25 mouse cellular contexts compared by ENCODE assay signal in the genomic region with DNA sequence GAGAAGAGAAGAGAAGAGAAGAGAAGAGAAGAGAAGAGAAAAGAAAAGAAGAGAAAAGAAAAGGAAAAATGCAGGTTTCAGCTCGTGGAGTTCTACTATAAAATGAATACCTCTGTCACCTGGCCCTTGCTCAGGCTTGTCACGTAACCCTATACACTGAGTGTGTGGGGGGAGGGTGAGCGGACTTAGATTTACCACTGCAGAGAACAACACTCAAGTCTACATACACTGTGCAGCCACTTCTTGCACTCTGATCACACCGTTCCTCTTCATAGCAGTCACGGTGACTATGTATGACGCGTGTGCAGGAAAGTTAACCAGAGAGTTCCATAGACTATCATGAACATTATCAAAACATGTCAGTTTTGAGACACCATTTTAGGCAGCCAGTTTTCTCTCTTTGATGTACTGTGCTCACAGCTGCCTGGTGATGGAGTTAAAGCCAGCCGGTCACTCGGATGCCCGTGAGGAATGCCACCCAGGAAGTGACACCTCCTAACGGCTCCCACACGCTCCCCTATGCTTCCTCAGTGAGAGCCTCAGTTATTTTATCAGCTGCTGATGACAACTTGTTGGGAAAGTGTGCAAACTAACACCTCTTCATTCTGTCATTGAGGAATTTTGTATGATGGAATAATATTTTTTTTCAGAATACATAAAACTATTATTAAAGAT.
DNase-seq lines count a peak whose midpoint lies in the region; ATAC-seq and TF ChIP-seq lines count a peak whose summit lies in the region.
"Had no signal": no experiment of that assay in that cellular context is flagged by ENCODE, and none has a peak within 500 bp of the region (broad histone marks: within the 10 kb centered on the region; RNA-seq: fewer than 3 reads in every experiment).

No protein-coding gene starts in this region.

- H3K9ac ChIP-seq in heart, embryonic 13.5 days: no peak overlapping the region
- no peak overlapping the region for H3K9ac ChIP-seq in heart, adult 2 months (ENCODE audit: low read depth, low read length)
- no peak overlapping the region for H3K9ac ChIP-seq in lung, embryonic 14.5 days
- no peak overlapping the region for H3K9ac ChIP-seq in embryonic facial prominence, embryonic 14.5 days (ENCODE audit: low read depth, low read length)
- H3K9ac ChIP-seq: intestine, embryonic 15.5 days; midbrain, embryonic 15.5 days; neural tube, embryonic 13.5 days had no signal

- H3K9me3 ChIP-seq in heart, embryonic 13.5 days: no peaks in the 10 kb centered on the region
- H3K9me3 ChIP-seq in lung, embryonic 14.5 days (ENCODE audit: low read depth, low read length): no peaks in the 10 kb centered on the region
- H3K9me3 ChIP-seq in embryonic facial prominence, embryonic 14.5 days (ENCODE audit: control insufficient read depth, low read length): no peaks in the 10 kb centered on the region
- H3K9me3 ChIP-seq in limb, embryonic 10.5 days (replicated peaks): no peaks in the 10 kb centered on the region
- H3K9me3 ChIP-seq: hindbrain, embryonic 10.5 days; intestine, embryonic 15.5 days; midbrain, embryonic 15.5 days; neural tube, embryonic 13.5 days had no signal

- H3K4me2 ChIP-seq in heart, embryonic 13.5 days: no peak overlapping the region
- no peak overlapping the region for H3K4me2 ChIP-seq in lung, embryonic 14.5 days
- no peak overlapping the region for H3K4me2 ChIP-seq in embryonic facial prominence, embryonic 14.5 days (ENCODE audit: low read depth, low read length)
- H3K4me2 ChIP-seq: intestine, embryonic 15.5 days; midbrain, embryonic 15.5 days; neural tube, embryonic 13.5 days had no signal

- H3K27ac ChIP-seq in heart, embryonic 13.5 days (replicated peaks): peak overlapping the region; percentile 53
- H3K27ac ChIP-seq in heart, adult 2 months: no peak overlapping the region
- no peak overlapping the region for H3K27ac ChIP-seq in lung, embryonic 14.5 days (ENCODE audit: low read depth)
- H3K27ac ChIP-seq in embryonic facial prominence, embryonic 14.5 days (replicated peaks; ENCODE audit: low read depth, low read length): no peak overlapping the region
- H3K27ac ChIP-seq in limb, embryonic 10.5 days: no peak overlapping the region
- H3K27ac ChIP-seq: hindbrain, embryonic 10.5 days; intestine, embryonic 15.5 days; left cerebral cortex, adult 2 months; midbrain, embryonic 15.5 days; neural tube, embryonic 13.5 days had no signal

- peaks cover 25% of the 10 kb centered on the region for H3K36me3 ChIP-seq in heart, embryonic 13.5 days
- H3K36me3 ChIP-seq in heart, adult 2 months (ENCODE audit: control insufficient read depth, insufficient read depth, low read length): peaks cover 2% of the 10 kb centered on the region
- 0 out of 2 replicates have a peak, but pooled peaks cover 4% of the 10 kb centered on the region for H3K36me3 ChIP-seq in lung, embryonic 14.5 days (ENCODE audit: insufficient read depth)
- H3K36me3 ChIP-seq in embryonic facial prominence, embryonic 14.5 days (ENCODE audit: control insufficient read depth, insufficient read depth, low read length): no peaks in the 10 kb centered on the region
- peaks cover 11% of the 10 kb centered on the region for H3K36me3 ChIP-seq in limb, embryonic 10.5 days
- H3K36me3 ChIP-seq: intestine, embryonic 15.5 days; midbrain, embryonic 15.5 days had no signal

- TF ChIP-seq EP300 in heart, adult 2 months (IDR thresholded peaks at IDR 0.05; ENCODE audit: insufficient read depth, low read depth, low read length): no peak

- no peak for TF ChIP-seq POLR2A in heart, adult 2 months (IDR thresholded peaks at IDR 0.05; ENCODE audit: insufficient read depth, low read depth, low read length)

- WGBS in heart, embryonic 13.5 days: 38% methylated on average over 12 of the region's 12 CpGs
- whole genome bisulfite sequencing in heart, adult 2 months: 62% methylated on average over 12 of the region's 12 CpGs
- 33% methylated on average over 12 of the region's 12 CpGs for WGBS in lung, embryonic 14.5 days
- 60% methylated on average over 12 of the region's 12 CpGs for WGBS in embryonic facial prominence, embryonic 14.5 days
- 54% methylated on average over 12 of the region's 12 CpGs for WGBS in limb, embryonic 10.5 days

- TF ChIP-seq CTCF in heart, adult 2 months (IDR thresholded peaks at IDR 0.05): no peak
- TF ChIP-seq CTCF in lung, embryonic 14.5 days (IDR thresholded peaks at IDR 0.05; ENCODE audit: low read depth): no peak

- peaks cover 38% of the 10 kb centered on the region for H3K4me1 ChIP-seq in heart, embryonic 13.5 days
- no peaks in the 10 kb centered on the region for H3K4me1 ChIP-seq in heart, adult 2 months (ENCODE audit: control insufficient read depth, insufficient read depth, low read length)
- no peaks in the 10 kb centered on the region for H3K4me1 ChIP-seq in lung, embryonic 14.5 days (ENCODE audit: insufficient read depth)
- H3K4me1 ChIP-seq in embryonic facial prominence, embryonic 14.5 days (ENCODE audit: control insufficient read depth, insufficient read depth, low read length): no peaks in the 10 kb centered on the region
- peaks cover 31% of the 10 kb centered on the region for H3K4me1 ChIP-seq in limb, embryonic 10.5 days
- H3K4me1 ChIP-seq: intestine, embryonic 15.5 days; midbrain, embryonic 15.5 days had no signal

- intact Hi-C loops in heart, adult 2 months (cut with DNase I): no loop called here

- H3K27me3 ChIP-seq in heart, embryonic 13.5 days (replicated peaks): no peaks in the 10 kb centered on the region
- no peaks in the 10 kb centered on the region for H3K27me3 ChIP-seq in heart, adult 2 months (ENCODE audit: control insufficient read depth, insufficient read depth, low read length)
- H3K27me3 ChIP-seq in lung, embryonic 14.5 days (ENCODE audit: insufficient read depth, low read length): no peaks in the 10 kb centered on the region
- H3K27me3 ChIP-seq in embryonic facial prominence, embryonic 14.5 days (replicated peaks; ENCODE audit: control insufficient read depth, insufficient read depth, low read length): no peaks in the 10 kb centered on the region
- no peaks in the 10 kb centered on the region for H3K27me3 ChIP-seq in limb, embryonic 10.5 days (ENCODE audit: low read depth, poor library complexity, severe bottlenecking)
- H3K27me3 ChIP-seq: intestine, embryonic 15.5 days; midbrain, embryonic 15.5 days; neural tube, embryonic 13.5 days had no signal

- H3K79me2 ChIP-seq in heart, adult 2 months (replicated peaks; ENCODE audit: control insufficient read depth, insufficient read depth, low read length): no peaks in the 10 kb centered on the region

- no peak for ATAC-seq in heart, embryonic 13.5 days (ENCODE audit: extremely low read depth, insufficient number of reproducible peaks, low FRiP score, low TSS enrichment)
- peak; percentile 75; the same call in 1 of the 2 replicates for ATAC-seq in lung, embryonic 14.5 days (ENCODE audit: insufficient read depth)
- ATAC-seq in embryonic facial prominence, embryonic 14.5 days (ENCODE audit: low read depth): peak; percentile 60; the same call in 1 of the 2 replicates
- ATAC-seq: forebrain, embryonic 16.5 days; hindbrain, embryonic 16.5 days; intestine, embryonic 15.5 days had no signal

- H3K4me3 ChIP-seq in heart, embryonic 13.5 days: no peak overlapping the region
- H3K4me3 ChIP-seq in heart, adult 2 months: no peak overlapping the region
- H3K4me3 ChIP-seq in lung, embryonic 14.5 days (ENCODE audit: low read depth, low read length): no peak overlapping the region
- no peak overlapping the region for H3K4me3 ChIP-seq in embryonic facial prominence, embryonic 14.5 days (ENCODE audit: low read depth, low read length)
- H3K4me3 ChIP-seq in limb, embryonic 10.5 days: no peak overlapping the region
- H3K4me3 ChIP-seq: hindbrain, embryonic 10.5 days; intestine, embryonic 15.5 days; left cerebral cortex, adult 2 months; midbrain, embryonic 15.5 days; myocyte; neural tube, embryonic 13.5 days had no signal

- DNase-seq in heart, adult 2 months: no peak
- DNase-seq in lung, embryonic 14.5 days: peak; percentile 21
- no peak for DNase-seq in lung, adult 18-20 months
- peak; percentile 53 for DNase-seq in embryonic facial prominence, embryonic 14.5 days (ENCODE audit: low spot score)
- DNase-seq in limb, embryonic 10.5 days (ENCODE audit: low spot score): peak; percentile 32
- DNase-seq in urinary bladder, postnatal 36 days (ENCODE audit: low spot score in 2 of 2): no peak
- DNase-seq: adrenal gland, adult 2 months; cerebellum, adult 11-12 months; cerebellum, postnatal 10 days; gastrocnemius, postnatal 25 days; kidney, adult 9 months; kidney, postnatal 4 days; layer of hippocampus, adult 9-11 months; retina, postnatal 1 day; right cerebral cortex, postnatal 4 days; thymus, adult 18-20 months had no signal

Comparison
In these comparisons a context has a peak if more than half of its experiments do, and no peak if none do; other contexts are left out.
1. DNase-seq: peak in lung, embryonic 14.5 days (single experiment), embryonic facial prominence, embryonic 14.5 days (single experiment) and limb, embryonic 10.5 days (single experiment); none in heart, adult 2 months (0 of 2), lung, adult 18-20 months (0 of 2) and urinary bladder, postnatal 36 days (0 of 2).